Mouse (Mus musculus) retina, postnatal 1 day (tissue): Measurements from ENCODE around the gene Tor4a.

Experiments used
- DNase-seq: peaks from one replicate; pipeline ENCODE4 v3.0.0-alpha.2; 2012

Tor4a gene

GRCm38 (mm10) chr2:25186575-25186930 is 10.1 kb downstream of the Tor4a start:
- DNase-seq = no peak

- DNase-seq = peak; percentile 96
These were observed 10.8 kb downstream of the Tor4a start for GRCm38 (mm10) chr2:25185625-25186574.

- DNase-seq = no peak
These were observed 12.2 kb downstream of the Tor4a start for GRCm38 (mm10) chr2:25184496-25184895.

- DNase-seq = no peak
These were observed 13.3 kb downstream of the Tor4a start for GRCm38 (mm10) chr2:25183336-25183735.

DNA sequence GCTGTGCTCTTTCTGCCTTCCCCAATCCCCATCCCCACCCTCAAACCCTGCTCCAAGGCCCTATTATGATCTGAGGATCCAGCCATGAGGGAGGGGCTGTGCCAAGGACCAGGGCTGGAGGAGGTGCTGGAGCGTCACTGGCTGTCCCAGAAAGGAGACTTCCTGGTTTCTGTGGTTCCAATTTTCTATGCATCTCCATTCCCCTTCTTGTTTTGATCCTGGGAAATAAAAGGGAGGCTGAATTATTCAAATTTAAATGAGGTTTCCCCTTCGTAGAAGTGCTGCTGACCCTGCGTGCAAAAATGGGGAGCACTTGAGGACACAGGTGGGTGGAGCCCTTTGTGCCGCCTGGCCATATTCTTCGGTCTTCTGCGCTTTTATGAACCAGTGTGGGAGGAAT is 14.0 kb downstream of the Tor4a start:
- DNase-seq = peak; percentile 61

GRCm38 (mm10) chr2:25181891-25182397 is 14.7 kb downstream of the Tor4a start:
- DNase-seq = no peak

- DNase-seq = peak; percentile 85
These were observed 15.5 kb downstream of the Tor4a start for GRCm38 (mm10) chr2:25180973-25181890.

DNA sequence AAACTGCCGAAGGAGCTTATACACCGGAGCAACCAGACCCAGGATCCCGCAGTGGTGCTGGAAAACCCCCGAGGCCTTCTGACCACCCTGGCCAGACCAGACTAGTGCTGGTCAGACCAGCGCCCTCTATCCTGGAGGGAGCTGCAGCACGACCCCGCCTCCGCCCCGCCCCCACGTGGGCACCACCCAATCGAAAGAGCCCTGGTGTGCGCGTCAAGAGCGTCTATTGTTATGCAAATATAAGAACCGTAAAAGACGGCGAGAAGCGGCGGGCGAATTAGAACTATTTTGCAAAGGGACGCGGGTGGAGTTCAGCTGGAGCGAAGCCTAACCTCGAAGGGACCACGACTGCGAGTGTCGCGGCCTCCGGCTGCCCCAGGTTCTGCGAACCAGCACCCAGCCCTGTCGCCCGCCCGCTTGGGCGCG is 16.2 kb downstream of the Tor4a start, which contains the start of gene Nrarp:
Gene Nrarp (plus strand): TSS at position 281 of the 426 bp plus-strand sequence.
- DNase-seq = peak; percentile 98

DNA sequence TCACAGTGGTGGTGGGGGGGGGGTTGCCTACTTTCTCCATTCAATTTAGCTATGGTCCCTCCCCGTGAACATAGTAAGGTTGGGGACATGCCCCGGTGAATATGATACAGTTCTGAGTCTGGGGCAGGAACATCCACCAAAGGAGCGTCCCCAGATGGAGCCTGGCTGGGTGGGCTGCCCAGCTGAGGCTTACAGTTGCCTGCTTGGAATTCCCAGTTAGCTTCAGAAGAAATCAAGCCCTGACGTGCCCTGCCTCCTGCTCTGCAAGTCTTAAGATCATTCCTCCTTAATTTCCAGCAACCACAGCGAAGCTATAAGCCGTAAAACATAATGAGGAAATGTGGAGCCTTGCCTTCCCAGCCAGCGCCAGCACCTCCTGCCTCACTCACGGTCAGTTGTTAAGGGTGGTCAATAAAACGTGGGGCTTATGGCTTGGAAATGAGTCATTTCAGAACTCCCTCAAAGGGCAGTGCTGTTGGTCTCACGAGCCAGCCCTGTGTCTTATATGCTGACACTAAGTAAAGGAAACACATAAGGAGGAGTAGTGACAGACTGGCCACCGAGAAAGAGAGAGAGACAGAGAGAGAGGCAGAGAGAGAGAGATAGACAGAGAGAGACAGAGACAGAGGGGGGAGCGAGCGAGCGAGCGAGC is 17.0 kb downstream of the Tor4a start:
- DNase-seq = no peak

- peak; percentile 76 for DNase-seq
These were observed 18.3 kb downstream of the Tor4a start for GRCm38 (mm10) chr2:25178285-25178972.

DNA sequence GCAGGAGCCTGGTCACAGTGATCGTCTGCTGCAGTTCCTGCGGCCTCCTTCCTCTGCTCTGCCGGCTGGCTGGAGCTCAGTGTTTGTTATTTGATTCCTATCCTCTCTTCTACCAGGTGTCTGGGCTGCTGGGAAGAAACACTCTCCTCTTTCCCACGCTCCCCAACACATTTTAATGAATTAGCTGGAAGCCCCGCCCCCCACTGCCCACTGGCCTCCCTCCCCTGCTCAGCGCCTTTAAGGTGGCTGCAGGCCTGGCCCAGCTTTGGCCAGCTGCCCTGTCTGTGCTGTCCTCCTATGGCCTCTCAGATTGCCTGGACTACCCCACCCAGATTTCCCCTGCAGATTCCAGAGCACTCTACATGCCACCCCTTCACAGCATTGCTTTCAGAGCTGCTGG is 19.0 kb downstream of the Tor4a start:
- DNase-seq = peak; percentile 91

DNA sequence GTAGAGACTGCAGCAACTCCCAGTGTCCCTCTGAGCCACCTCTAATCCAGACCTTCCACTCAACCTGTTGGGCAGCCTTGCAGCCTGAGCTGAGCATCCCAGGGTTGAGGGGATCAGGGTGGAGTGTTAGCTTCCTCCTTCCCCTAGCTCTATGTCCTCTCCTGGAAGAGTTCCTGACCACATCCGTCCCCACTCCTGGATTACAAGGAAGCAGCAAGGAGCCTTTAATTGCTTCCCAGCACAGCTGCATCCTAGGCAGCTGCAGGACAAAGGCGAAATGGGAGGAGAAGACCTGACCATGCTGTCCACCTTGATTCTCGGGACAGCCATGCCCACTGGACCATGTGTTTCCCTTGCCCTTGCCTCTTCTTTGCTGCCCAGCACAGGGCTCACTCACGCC is 19.6 kb downstream of the Tor4a start:
- peak; percentile 23 for DNase-seq

DNA sequence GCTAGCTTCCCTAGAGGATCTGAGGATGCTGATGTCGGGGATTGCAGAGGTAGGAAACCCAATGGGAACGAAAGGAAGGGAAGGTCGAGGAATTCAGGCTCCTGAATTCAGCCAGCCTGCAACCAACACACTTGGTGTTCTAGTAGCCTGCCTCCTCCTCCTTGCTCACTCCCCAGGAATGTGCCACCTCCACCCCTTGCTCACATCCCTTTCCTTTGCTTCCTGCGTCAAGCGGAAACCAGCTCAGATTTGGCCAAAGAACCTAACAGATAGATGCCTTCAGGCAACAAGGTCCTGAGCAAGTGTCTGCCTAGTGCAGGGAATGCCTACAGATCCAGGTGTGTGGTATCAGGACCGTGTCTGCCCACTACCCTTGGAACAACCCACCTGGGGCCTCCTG is 20.1 kb downstream of the Tor4a start:
- no peak for DNase-seq

- no peak for DNase-seq
These were observed 21.0 kb downstream of the Tor4a start for GRCm38 (mm10) chr2:25175690-25176078.

GRCm38 (mm10) chr2:25174866-25175689 is 21.6 kb downstream of the Tor4a start:
- DNase-seq = no peak

DNA sequence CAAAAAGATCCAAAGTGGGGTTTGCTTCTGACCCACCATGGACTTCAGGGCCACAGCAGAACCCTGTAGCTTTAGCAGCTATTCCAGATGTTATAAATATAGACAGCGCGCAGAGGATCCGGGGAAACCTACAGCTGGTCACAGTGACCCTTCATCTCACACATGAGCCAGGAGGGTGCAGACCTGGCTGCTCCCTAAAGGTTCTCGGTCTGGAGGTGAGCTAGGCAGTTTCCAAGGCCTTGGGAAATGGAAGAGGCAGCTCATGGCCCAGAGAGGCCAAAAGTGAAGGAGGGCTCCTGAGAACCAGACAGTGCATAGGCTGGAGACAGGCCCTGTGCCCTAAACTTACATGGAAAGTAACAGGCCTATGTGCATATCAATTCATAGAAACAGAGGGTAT is 22.9 kb downstream of the Tor4a start:
- DNase-seq = no peak

- no peak for DNase-seq
These were observed 24.1 kb downstream of the Tor4a start for GRCm38 (mm10) chr2:25172629-25173028.

DNA sequence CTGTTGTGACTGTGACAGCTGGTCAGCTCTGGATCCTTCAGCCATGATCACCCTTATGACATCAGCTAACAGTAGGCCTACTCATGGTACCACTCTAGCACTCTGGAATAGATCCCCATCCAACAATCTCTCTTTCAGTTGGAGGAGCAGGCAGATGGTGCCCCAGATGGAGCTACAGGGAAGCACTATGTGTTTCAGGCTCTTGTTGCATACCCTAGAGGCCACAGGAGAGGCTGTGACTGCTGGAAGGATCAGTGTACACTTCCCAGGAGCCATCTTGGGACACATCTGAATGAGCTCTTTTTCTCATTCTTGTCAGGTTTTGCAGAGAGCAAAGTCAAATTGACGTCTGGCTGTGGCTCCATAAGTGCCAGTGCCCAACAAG is 24.9 kb downstream of the Tor4a start:
- DNase-seq = peak; percentile 44

- DNase-seq = no peak
These were observed 25.5 kb downstream of the Tor4a start for GRCm38 (mm10) chr2:25171101-25171768.

- DNase-seq = no peak
These were observed 26.2 kb downstream of the Tor4a start for GRCm38 (mm10) chr2:25170326-25171100.
